Mouse (Mus musculus) forebrain, postnatal 0 days (tissue): ENCODE results near the gene Taok2. TPM values are rescaled to one million over a fixed set of nuclear protein-coding genes. Genes with fewer than 3 reads are reported as not detected.

Experiments
- ATAC-seq: fragments of 200-750 bp; cut with Nextera tagmentation; 2 replicates; pipeline ENCODE4 v1.8.0; 2017; ENCODE audit warnings: mild to moderate bottlenecking, moderate library complexity
- DNase-seq: peaks from one replicate; pipeline ENCODE4 v3.0.0-alpha.2; 2015
- H3K27ac ChIP-seq: fragments of 300-500 bp; sonication (generic); 2 replicates; pipeline ENCODE4 v1.5.1; 2014; ENCODE audit warnings: low read depth, mild to moderate bottlenecking, antibody characterized with exemption, low read length, moderate library complexity, mixed read lengths
- H3K27me3 ChIP-seq: fragments of 300-500 bp; sonication (generic); 2 replicates; pipeline ENCODE4 v1.6.1; 2014; ENCODE audit warnings: mild to moderate bottlenecking, low read length, mixed read lengths; ENCODE audit not compliant: insufficient read depth
- H3K36me3 ChIP-seq: fragments of 300-500 bp; sonication (generic); 2 replicates; pipeline ENCODE4 v1.6.1; 2014; ENCODE audit warnings: mild to moderate bottlenecking, moderate library complexity; ENCODE audit not compliant: insufficient read depth
- H3K4me1 ChIP-seq: fragments of 300-500 bp; sonication (generic); 2 replicates; pipeline ENCODE4 v1.6.1; 2014; ENCODE audit warnings: antibody characterized with exemption; ENCODE audit not compliant: insufficient read depth
- H3K4me2 ChIP-seq: fragments of 300-500 bp; sonication (generic); 2 replicates; pipeline ENCODE4 v1.6.1; 2014; ENCODE audit warnings: low read depth, mild to moderate bottlenecking, moderate library complexity
- H3K4me3 ChIP-seq: fragments of 300-500 bp; sonication (generic); 2 replicates; pipeline ENCODE4 v1.5.1; 2014; ENCODE audit warnings: low read depth, low read length, mixed read lengths
- H3K9ac ChIP-seq: fragments of 300-500 bp; sonication (generic); 2 replicates; pipeline ENCODE4 v1.6.1; 2014; ENCODE audit warnings: mild to moderate bottlenecking
- H3K9me3 ChIP-seq: fragments of 300-500 bp; sonication (generic); 2 replicates; pipeline ENCODE4 v1.6.1; 2016; ENCODE audit warnings: low read length
- CTCF ChIP-seq: sonication (generic); IDR thresholded peaks from 2 replicates; pipeline ENCODE4 v1.5.1; 2016; ENCODE audit warnings: antibody characterized with exemption, control low read depth, low read depth
- WGBS: fragments of 180-500 bp; shearing (Covaris S2); extraction: QIAGEN DNeasy Blood & Tissue Kit; methylation state at CpG from one replicate; pipeline ENCODE4 v1.1.7; 2014; 5-methylcytosine and 5-hydroxymethylcytosine counted together
- polyA plus RNA-seq: library from polyadenylated mRNA; unstranded; fragments of >200 nt; fragmentation: Nextera tagmentation; extraction: Ambion mirVana; gene quantifications from 2 replicates; pipeline ENCODE4 v1.2.1, GENCODE M21; 2015
- total RNA-seq: library from RNA; depleted of rRNA; stranded (reverse); fragments of >200 nt; gene quantifications from 2 replicates; pipeline ENCODE4 v1.2.3, GENCODE M21; 2014; rRNA removed

Gene Taok2
- total RNA-seq (100 and 110 TPM in 2 replicates), polyA plus RNA-seq (30.5 and 42.6 TPM in 2 replicates)

DNA sequence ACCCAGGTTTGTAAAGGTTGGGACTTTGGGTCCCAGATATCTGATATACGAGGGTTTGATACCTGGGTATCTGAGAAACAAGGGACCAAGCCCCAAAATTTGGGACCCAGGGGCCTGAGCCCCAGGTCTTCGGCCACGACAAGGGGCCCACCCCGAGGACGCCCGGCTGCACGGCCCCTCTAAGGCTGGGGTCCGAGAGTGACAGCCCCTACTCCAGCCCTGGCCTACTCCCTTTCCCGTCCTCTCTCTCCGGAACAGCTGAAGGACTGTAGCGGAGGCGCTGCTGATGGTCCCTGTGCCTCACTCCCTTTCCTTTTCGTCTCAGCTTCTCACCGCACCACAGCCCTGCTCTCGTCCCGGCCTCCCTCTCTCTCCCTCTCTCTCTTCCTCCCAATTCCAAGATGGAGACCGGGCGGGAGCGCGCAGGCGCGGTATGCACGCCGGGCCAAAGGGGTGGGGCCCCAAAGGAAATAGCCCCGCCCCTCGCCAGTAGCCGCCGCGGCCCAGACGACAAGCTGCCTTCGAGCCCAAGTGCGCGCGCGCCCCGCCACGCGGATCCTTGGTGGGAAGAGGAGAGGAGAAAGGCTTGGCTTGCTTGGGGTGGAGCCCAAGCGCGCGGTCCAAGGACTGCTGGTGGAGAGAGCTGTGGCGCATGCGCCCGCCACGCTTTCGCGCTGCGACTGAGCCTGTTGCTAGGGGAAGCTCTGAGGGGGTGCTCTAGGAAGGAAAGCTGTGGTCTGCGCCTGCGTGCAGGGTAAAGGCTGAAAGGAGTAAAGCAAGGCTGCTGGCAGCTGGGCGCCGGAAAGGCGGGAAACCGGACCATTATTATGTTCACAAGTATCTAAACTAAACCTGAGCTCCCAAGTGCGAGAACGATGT lies at the start of gene Taok2:
Gene Taok2 (minus strand): TSS at position 418 of the 879 bp plus-strand sequence.
- Histone ChIP-seq H3K36me3 (peaks cover 11% of the 10 kb centered on the region), H3K27ac (peak within 1 kb of the TSS; percentile 97), H3K27me3 (no peaks in the 10 kb centered on the region), H3K9me3 (no peaks in the 10 kb centered on the region), H3K4me1 (peaks cover 26% of the 10 kb centered on the region), H3K4me3 (peak within 1 kb of the TSS; percentile 81), H3K4me2 (peak within 1 kb of the TSS; percentile 98), H3K9ac (peak within 1 kb of the TSS; percentile 96)
- TF ChIP-seq CTCF = 0 out of 2 replicates have a peak, but pooled peaks have one; percentile 25
- peak; percentile 98 for ATAC-seq
- under 1% methylated on average over 56 of the region's 56 CpGs for WGBS
- peak; percentile 99 for DNase-seq

DNA sequence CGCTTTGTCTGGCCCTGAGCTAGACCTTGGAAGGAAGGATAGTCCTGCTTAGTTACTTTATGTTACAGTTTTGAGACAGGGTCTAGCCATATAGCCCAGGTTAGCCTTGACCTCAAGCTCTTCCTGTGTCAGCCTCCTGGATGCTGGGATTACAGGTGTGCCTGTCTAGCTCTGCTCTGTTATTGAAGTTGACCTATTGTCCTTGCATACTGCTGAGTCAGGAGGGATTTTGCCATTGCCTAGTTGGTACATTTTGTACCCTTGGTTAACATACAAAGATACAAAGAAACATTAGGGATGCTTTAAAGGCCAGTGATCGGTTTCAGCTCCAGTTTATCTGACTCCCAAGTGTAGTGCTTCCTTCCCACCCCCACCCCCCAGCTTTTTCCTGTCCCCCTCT lies 48.1 kb upstream of the Taok2 start:
- Histone ChIP-seq H3K27me3 (no peaks in the 10 kb centered on the region), H3K27ac (no peak overlapping the region), H3K4me3 (no peak overlapping the region), H3K9ac (no peak overlapping the region), H3K9me3 (no peaks in the 10 kb centered on the region), H3K36me3 (peaks cover 30% of the 10 kb centered on the region), H3K4me2 (no peak overlapping the region), H3K4me1 (peaks cover 8% of the 10 kb centered on the region; the same call in 1 of the 2 replicates)
- 93% methylated on average over 2 of the region's 2 CpGs for WGBS
- no peak for DNase-seq
- ATAC-seq = no peak
- no peak for TF ChIP-seq CTCF

DNA sequence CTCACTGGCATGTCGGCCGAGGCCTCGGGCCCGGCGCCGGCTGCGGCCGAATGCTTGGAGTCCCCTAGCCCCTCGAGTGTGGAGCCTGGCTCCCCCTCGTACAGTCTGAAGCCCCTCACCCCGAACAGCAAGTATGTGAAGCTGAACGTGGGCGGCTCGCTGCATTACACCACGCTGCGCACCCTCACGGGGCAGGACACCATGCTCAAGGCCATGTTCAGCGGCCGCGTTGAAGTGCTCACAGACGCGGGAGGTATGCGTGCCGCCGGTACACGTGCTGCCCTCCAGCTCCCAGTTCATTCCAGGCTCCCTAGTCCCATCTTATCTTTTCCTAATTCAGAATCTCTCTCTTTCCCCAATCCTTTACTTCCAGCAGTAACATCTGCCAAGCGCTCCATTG lies 44.5 kb upstream of the Taok2 start:
- H3K9ac ChIP-seq = peak overlapping the region; percentile 73
- H3K4me3 ChIP-seq = peak overlapping the region; percentile 81
- peaks cover 11% of the 10 kb centered on the region; the same call in 1 of the 2 replicates for H3K36me3 ChIP-seq
- H3K4me2 ChIP-seq = peak overlapping the region; percentile 92
- H3K27ac ChIP-seq = peak overlapping the region; percentile 74
- TF ChIP-seq CTCF = no peak
- DNase-seq (no peak), ATAC-seq (peak; percentile 75)
- no peaks in the 10 kb centered on the region for H3K9me3 ChIP-seq
- under 1% methylated on average over 27 of the region's 27 CpGs for WGBS
- no peaks in the 10 kb centered on the region for H3K27me3 ChIP-seq
- H3K4me1 ChIP-seq = peaks cover 8% of the 10 kb centered on the region; the same call in 1 of the 2 replicates

DNA sequence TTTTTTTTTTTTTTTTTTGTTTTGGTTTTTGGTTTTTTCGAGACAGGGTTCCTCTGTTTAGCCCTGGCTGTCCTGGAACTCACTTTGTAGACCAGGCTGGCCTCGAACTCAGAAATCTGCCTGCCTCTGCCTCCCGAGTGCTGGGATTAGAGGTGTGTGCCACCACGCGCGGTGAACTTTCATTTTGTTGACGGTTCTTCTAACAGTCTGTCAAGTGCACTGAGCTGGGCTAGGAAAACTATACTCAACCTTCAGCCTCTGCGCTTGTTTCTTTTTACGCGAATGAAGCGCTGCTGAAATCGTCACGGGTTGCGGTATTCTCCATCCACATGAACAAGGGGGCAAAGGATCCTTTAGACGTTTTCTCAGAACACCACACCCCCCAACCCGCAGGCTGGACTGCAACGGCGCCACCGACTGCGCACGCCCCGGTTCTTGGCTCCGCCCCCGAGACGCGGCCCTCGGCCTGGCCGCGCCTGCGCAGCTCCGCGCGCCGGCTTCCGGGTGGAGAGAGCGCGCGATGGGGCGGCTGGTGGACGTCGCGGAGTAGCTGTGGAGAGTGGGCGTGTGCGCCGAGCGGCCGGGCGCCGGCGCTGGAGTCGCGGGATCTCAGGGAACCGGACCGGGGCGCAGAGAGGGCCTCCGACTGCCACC lies 44.0 kb upstream of the Taok2 start, which contains the start of gene Kctd13:
Gene Kctd13 (plus strand): TSS at position 496 of the 654 bp plus-strand sequence.
- DNase-seq = peak; percentile 94
- ATAC-seq = peak; percentile 98
- Histone ChIP-seq H3K4me2 (peak within 1 kb of the TSS; percentile 92), H3K4me3 (peak within 1 kb of the TSS; percentile 81), H3K36me3 (peaks cover 9% of the 10 kb centered on the region; the same call in 1 of the 2 replicates), H3K27me3 (no peaks in the 10 kb centered on the region), H3K9me3 (no peaks in the 10 kb centered on the region), H3K4me1 (peaks cover 8% of the 10 kb centered on the region; the same call in 1 of the 2 replicates), H3K9ac (peak within 1 kb of the TSS; percentile 73), H3K27ac (peak within 1 kb of the TSS; percentile 74)
- 4% methylated on average over 55 of the region's 56 CpGs for WGBS
- TF ChIP-seq CTCF = no peak

DNA sequence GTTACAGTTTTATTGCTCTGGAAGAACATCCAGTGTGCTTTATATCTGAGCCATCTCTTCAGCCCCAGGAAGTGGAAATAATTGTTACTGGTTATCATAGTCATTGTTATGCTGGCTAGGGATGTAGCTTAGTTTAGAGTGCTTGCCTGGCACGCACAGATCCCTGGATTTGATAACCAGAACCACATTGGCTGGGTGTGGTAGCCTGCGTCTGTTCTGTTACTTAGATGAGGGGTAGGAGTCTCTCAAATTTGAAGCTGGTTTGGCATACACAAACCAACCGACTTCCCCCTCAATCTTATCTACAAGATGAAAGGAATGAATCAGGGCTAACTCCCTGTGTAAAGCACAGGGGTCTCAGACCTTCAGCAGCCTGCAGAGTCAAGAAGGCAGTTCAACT lies 41.8 kb upstream of the Taok2 start:
- ATAC-seq (no peak), DNase-seq (no peak)
- Histone ChIP-seq H3K9me3 (no peaks in the 10 kb centered on the region), H3K4me2 (no peak overlapping the region), H3K4me3 (no peak overlapping the region), H3K27ac (no peak overlapping the region), H3K36me3 (no peaks in the 10 kb centered on the region), H3K4me1 (peaks cover 8% of the 10 kb centered on the region; the same call in 1 of the 2 replicates), H3K9ac (no peak overlapping the region), H3K27me3 (no peaks in the 10 kb centered on the region)
- WGBS = 63% methylated on average over 3 of the region's 3 CpGs
- no peak for TF ChIP-seq CTCF

DNA sequence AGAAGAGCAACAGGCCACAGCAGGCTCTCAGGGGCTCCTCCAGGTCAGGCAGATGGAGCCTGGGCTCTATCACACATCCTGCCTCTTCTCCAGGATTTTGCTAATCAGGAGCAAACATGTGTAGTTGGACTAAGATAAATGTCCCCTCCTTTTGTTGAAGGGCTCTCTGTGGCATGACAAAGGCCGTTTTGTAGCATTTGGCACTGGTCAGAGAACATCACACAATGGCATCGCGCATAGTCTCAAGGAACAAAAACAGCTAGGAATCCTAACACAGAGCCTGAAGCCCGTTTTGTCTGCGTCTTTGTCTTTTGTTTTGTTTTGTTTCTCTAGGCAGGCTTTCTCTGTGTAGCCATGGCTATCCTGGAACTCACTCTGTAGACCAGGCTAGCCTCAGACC lies 39.5 kb upstream of the Taok2 start:
- H3K36me3 ChIP-seq = no peaks in the 10 kb centered on the region
- no peak overlapping the region for H3K27ac ChIP-seq
- DNase-seq = no peak
- no peak for ATAC-seq
- no peak overlapping the region for H3K9ac ChIP-seq
- TF ChIP-seq CTCF = no peak
- no peaks in the 10 kb centered on the region for H3K4me1 ChIP-seq
- H3K9me3 ChIP-seq = no peaks in the 10 kb centered on the region
- no peak overlapping the region for H3K4me2 ChIP-seq
- WGBS = 47% methylated on average over 5 of the region's 5 CpGs
- H3K4me3 ChIP-seq = no peak overlapping the region
- no peaks in the 10 kb centered on the region for H3K27me3 ChIP-seq
